Mouse (Mus musculus) liver, embryonic 13.5 days (tissue): ENCODE data around the gene Mill2. TPM values are rescaled to one million over a fixed set of nuclear protein-coding genes. Genes with fewer than 3 reads are reported as not detected.

Experiments used
- ATAC-seq: fragments of 200-750 bp; cut with Nextera tagmentation; 2 replicates; pipeline ENCODE4 v1.8.0; 2017; ENCODE audit warnings: low read depth, mild to moderate bottlenecking, moderate number of reproducible peaks, moderate library complexity
- DNase-seq: peaks from one replicate; pipeline ENCODE4 v3.0.0; 2022
- H3K27ac ChIP-seq: fragments of 300-500 bp; sonication (generic); 2 replicates; pipeline ENCODE4 v1.5.1; 2015; ENCODE audit warnings: moderate library complexity, mild to moderate bottlenecking, inconsistent platforms
- H3K27me3 ChIP-seq: fragments of 300-500 bp; sonication (generic); 2 replicates; pipeline ENCODE4 v1.6.1; 2015; ENCODE audit warnings: mild to moderate bottlenecking, inconsistent platforms
- H3K36me3 ChIP-seq: fragments of 300-500 bp; sonication (generic); 2 replicates; pipeline ENCODE4 v1.6.1; 2015; ENCODE audit warnings: mild to moderate bottlenecking, inconsistent platforms
- H3K4me1 ChIP-seq: fragments of 300-500 bp; sonication (generic); replicated peaks from 2 replicates; pipeline ENCODE4 v1.6.1; 2015; ENCODE audit warnings: inconsistent platforms
- H3K4me2 ChIP-seq: fragments of 300-500 bp; sonication (generic); 2 replicates; pipeline ENCODE4 v1.6.1; 2015; ENCODE audit warnings: inconsistent platforms, mild to moderate bottlenecking, moderate library complexity
- H3K4me3 ChIP-seq: fragments of 300-500 bp; sonication (generic); replicated peaks from 2 replicates; pipeline ENCODE4 v1.5.1; 2015; ENCODE audit warnings: mild to moderate bottlenecking, inconsistent platforms
- H3K9ac ChIP-seq: fragments of 300-500 bp; sonication (generic); 2 replicates; pipeline ENCODE4 v1.6.1; 2015; ENCODE audit warnings: mild to moderate bottlenecking, inconsistent platforms
- H3K9me3 ChIP-seq: fragments of 300-500 bp; sonication (generic); replicated peaks from 2 replicates; pipeline ENCODE4 v1.6.1; 2016; ENCODE audit warnings: inconsistent platforms
- WGBS: fragments of 180-500 bp; shearing (Covaris S2); methylation state at CpG from one replicate; pipeline ENCODE4 v1.1.7; 2015; ENCODE audit not compliant: insufficient replicate concordance; 5-methylcytosine and 5-hydroxymethylcytosine counted together
- polyA plus RNA-seq: library from polyadenylated mRNA; unstranded; fragments of >200 nt; fragmentation: Nextera tagmentation; extraction: Ambion mirVana; gene quantifications from 2 replicates; pipeline ENCODE4 v1.2.1, GENCODE M21; 2015

Mill2 gene
- polyA plus RNA-seq, 1 experiment from 2014 or later = 0.20 TPM

GRCm38 (mm10) chr7:18900513-18900912 lies 60.7 kb downstream of the Mill2 start:
- WGBS = 62% methylated on average over 2 of the region's 2 CpGs
- H3K36me3 ChIP-seq = peaks cover 9% of the 10 kb centered on the region; the same call in 1 of the 2 replicates

GRCm38 (mm10) chr7:18902486-18902885 lies 62.7 kb downstream of the Mill2 start:
- no peak overlapping the region for H3K4me3 ChIP-seq
- peaks cover 9% of the 10 kb centered on the region; the same call in 1 of the 2 replicates for H3K36me3 ChIP-seq
- no peaks in the 10 kb centered on the region for H3K27me3 ChIP-seq
- DNase-seq (no peak), ATAC-seq (no peak)
- no peak overlapping the region for H3K27ac ChIP-seq
- H3K9ac ChIP-seq = no peak overlapping the region
- H3K9me3 ChIP-seq = no peaks in the 10 kb centered on the region
- WGBS = 51% methylated on average over 3 of the region's 3 CpGs
- H3K4me2 ChIP-seq = no peak overlapping the region
- 0 out of 2 replicates have a peak, but pooled peaks cover 2% of the 10 kb centered on the region for H3K4me1 ChIP-seq

More at GRCm38 (mm10) chr7:18900513-18900912, 60.7 kb downstream of the Mill2 start:
- Histone ChIP-seq H3K27me3 (no peaks in the 10 kb centered on the region), H3K9me3 (no peaks in the 10 kb centered on the region), H3K9ac (no peak overlapping the region), H3K4me1 (no peaks in the 10 kb centered on the region), H3K4me3 (no peak overlapping the region), H3K27ac (no peak overlapping the region), H3K4me2 (no peak overlapping the region)
- no peak for ATAC-seq
- DNase-seq = no peak

GRCm38 (mm10) chr7:18904971-18905370 lies 65.2 kb downstream of the Mill2 start:
- Histone ChIP-seq H3K9ac (no peak overlapping the region), H3K4me2 (no peak overlapping the region), H3K9me3 (no peaks in the 10 kb centered on the region), H3K4me3 (no peak overlapping the region), H3K4me1 (peaks cover 25% of the 10 kb centered on the region), H3K27ac (no peak overlapping the region), H3K36me3 (peaks cover 8% of the 10 kb centered on the region; the same call in 1 of the 2 replicates), H3K27me3 (no peaks in the 10 kb centered on the region)
- 66% methylated on average over 3 of the region's 3 CpGs for WGBS
- no peak for ATAC-seq
- DNase-seq = no peak

GRCm38 (mm10) chr7:18909797-18910196 lies 70.0 kb downstream of the Mill2 start:
- peak overlapping the region; percentile 80 for H3K4me3 ChIP-seq
- H3K27ac ChIP-seq = peak overlapping the region; percentile 53; the same call in 1 of the 2 replicates
- peak overlapping the region; percentile 77 for H3K9ac ChIP-seq
- H3K9me3 ChIP-seq = no peaks in the 10 kb centered on the region
- no peaks in the 10 kb centered on the region for H3K27me3 ChIP-seq
- ATAC-seq (peak; percentile 37), DNase-seq (no peak)
- H3K4me2 ChIP-seq = peak overlapping the region; percentile 72
- H3K36me3 ChIP-seq = no peaks in the 10 kb centered on the region
- WGBS = 5% methylated on average over 17 of the region's 17 CpGs
- peaks cover 33% of the 10 kb centered on the region for H3K4me1 ChIP-seq

GRCm38 (mm10) chr7:18910241-18910831 lies 70.6 kb downstream of the Mill2 start, which contains the start of gene Ccdc61:
TSS of gene Ccdc61 (minus strand) at chr7:18910415.
- Histone ChIP-seq H3K36me3 (no peaks in the 10 kb centered on the region), H3K4me2 (peak within 1 kb of the TSS; percentile 72), H3K4me1 (peaks cover 33% of the 10 kb centered on the region), H3K9me3 (no peaks in the 10 kb centered on the region), H3K9ac (peak within 1 kb of the TSS; percentile 77), H3K27ac (peak within 1 kb of the TSS; percentile 53; the same call in 1 of the 2 replicates), H3K27me3 (no peaks in the 10 kb centered on the region), H3K4me3 (peak within 1 kb of the TSS; percentile 80)
- DNase-seq (peak; percentile 92), ATAC-seq (peak; percentile 97)
- under 1% methylated on average over 33 of the region's 33 CpGs for WGBS

Other genes starting within 250 kb of the Mill2 start
- not detected in 2 replicates for gene Psg23, start 223.5 kb upstream of the Mill2 start, polyA plus RNA-seq
- gene Psg21, start 183.2 kb upstream of the Mill2 start, polyA plus RNA-seq = not detected in 2 replicates
- not detected in 2 replicates for gene Psg20, start 153.8 kb upstream of the Mill2 start, polyA plus RNA-seq
- gene Psg22, start 121.9 kb upstream of the Mill2 start, polyA plus RNA-seq = 0.08 and 0.13 TPM in 2 replicates
- not detected in 2 replicates for gene Psg19, start 41.4 kb upstream of the Mill2 start, polyA plus RNA-seq
- gene Psg17, start 18.4 kb upstream of the Mill2 start, polyA plus RNA-seq = not detected in 2 replicates
- gene Pglyrp1, start 31.4 kb downstream of the Mill2 start, polyA plus RNA-seq = 10.8 and 13.3 TPM in 2 replicates
- gene Ccdc61, start 70.4 kb downstream of the Mill2 start, polyA plus RNA-seq = 10.7 and 12.3 TPM in 2 replicates
- gene Nova2, start 85.9 kb downstream of the Mill2 start, polyA plus RNA-seq = 0.08 TPM in 2 replicates
- gene Nanos2, start 147.4 kb downstream of the Mill2 start, polyA plus RNA-seq = not detected in 2 replicates
- gene Mypop, start 151.3 kb downstream of the Mill2 start, polyA plus RNA-seq = 0.37 and 0.82 TPM in 2 replicates
- gene Irf2bp1, start 164.1 kb downstream of the Mill2 start, polyA plus RNA-seq = 9.2 and 9.3 TPM in 2 replicates
- gene Foxa3, start 183.6 kb downstream of the Mill2 start, polyA plus RNA-seq = 25.6 and 29.4 TPM in 2 replicates
- gene Sympk, start 184.4 kb downstream of the Mill2 start, polyA plus RNA-seq = 15.0 and 17.4 TPM in 2 replicates
- not detected in 2 replicates for gene Rsph6a, start 214.7 kb downstream of the Mill2 start, polyA plus RNA-seq
- gene Dmwd, start 236.3 kb downstream of the Mill2 start, polyA plus RNA-seq = 3.2 and 4.2 TPM in 2 replicates
- gene Dmpk, start 243.9 kb downstream of the Mill2 start, polyA plus RNA-seq = 8.5 and 10.1 TPM in 2 replicates